ENCODE assay signal across 9 mouse cellular contexts in genomic region chr7:19791504-19791903, GRCm38 (mm10). TPM values are rescaled to one million over a fixed set of nuclear protein-coding genes. Genes with fewer than 3 reads are reported as not detected.
DNase-seq lines count a peak whose midpoint lies in the region; TF ChIP-seq lines count a peak whose summit lies in the region.
"Not testable (repeated sequence)": the region's sequence is repeated elsewhere in the genome, so short reads cannot be mapped to it uniquely, and the experiment has no call there.
"Had no signal": no experiment of that assay in that cellular context is flagged by ENCODE, and none has a peak within 500 bp of the region (broad histone marks: within the 10 kb centered on the region; RNA-seq: fewer than 3 reads in every experiment).

No protein-coding gene starts in this region.

- not testable (repeated sequence) for H3K9me3 ChIP-seq in CH12.LX (replicated peaks; ENCODE audit: low read length); MEL (replicated peaks; ENCODE audit: insufficient read depth, low read length)

- not testable (repeated sequence) for TF ChIP-seq POLR2A in CH12.LX (IDR thresholded peaks at IDR 0.05; ENCODE audit: low read depth, low read length); MEL (IDR thresholded peaks at IDR 0.05; ENCODE audit: control insufficient read depth in 1 of 2, insufficient read depth in 1 of 2, low read depth in 1 of 2, low read length in 2 of 2, poor library complexity in 1 of 2)

- H3K9ac ChIP-seq in CH12.LX (ENCODE audit: insufficient read depth, low read depth); MEL (ENCODE audit: control insufficient read depth, low read depth, low read length, poor library complexity, severe bottlenecking): not testable (repeated sequence)

- TF ChIP-seq CTCF in CH12.LX (conservative IDR thresholded peaks at IDR 0.05 in 1 of 2, IDR thresholded peaks at IDR 0.05 in 1 of 2; ENCODE audit: low read depth in 2 of 2, low read length in 2 of 2); MEL (IDR thresholded peaks at IDR 0.05 in 2 of 3, conservative IDR thresholded peaks at IDR 0.05 in 1 of 3; ENCODE audit: control insufficient read depth in 1 of 3, insufficient read depth in 1 of 3, low read depth in 2 of 3, low read length in 3 of 3, poor library complexity in 1 of 3, severe bottlenecking in 1 of 3): not testable (repeated sequence)

- H3K36me3 ChIP-seq in CH12.LX (replicated peaks in 1 of 2; ENCODE audit: control insufficient read depth in 1 of 2, insufficient read depth in 1 of 2, low read length in 1 of 2), result peaks cover 0 to 10% of the 10 kb centered on the region in 2 experiments
- not testable (repeated sequence) for H3K36me3 ChIP-seq in MEL (ENCODE audit: control insufficient read depth in 1 of 2, insufficient read depth in 2 of 2, low read length in 2 of 2)

- not testable (repeated sequence) for H3K4me3 ChIP-seq in CH12.LX (replicated peaks in 1 of 3; ENCODE audit: low read depth in 2 of 3, low read length in 2 of 3, poor library complexity in 1 of 3); MEL (ENCODE audit: control insufficient read depth in 1 of 2, insufficient read depth in 1 of 2, low read depth in 2 of 2, low read length in 2 of 2)

- dilution Hi-C loops in CH12.LX (cut with MboI; ENCODE audit: extremely low pct_ligation_motif_present, extremely low pct_unique_long_range_greater_than_20kb, low sequenced_read_pairs), result not testable (repeated sequence)

- in situ Hi-C loops in CH12.LX (cut with MboI; ENCODE audit: low pct_ligation_motif_present, low pct_unique_long_range_greater_than_20kb, low sequenced_read_pairs), result not testable (repeated sequence)

- not testable (repeated sequence) for H3K4me2 ChIP-seq in CH12.LX (ENCODE audit: insufficient read depth, low read depth, poor library complexity, severe bottlenecking)

- H3K27me3 ChIP-seq in CH12.LX (replicated peaks); MEL (ENCODE audit: control insufficient read depth in 1 of 2, insufficient read depth in 2 of 2, low read length in 2 of 2): not testable (repeated sequence)

- DNase-seq in CH12.LX (ENCODE audit: extremely low read depth); MEL (ENCODE audit: low read depth, low spot score): not testable (repeated sequence)

- not testable (repeated sequence) for H3K79me2 ChIP-seq in CH12.LX (replicated peaks; ENCODE audit: control insufficient read depth, extremely low read depth, insufficient read depth, poor library complexity, severe bottlenecking); MEL (ENCODE audit: control insufficient read depth, insufficient read depth, low read length, poor library complexity)

- peaks cover 16 to 54% of the 10 kb centered on the region in 2 experiments for H3K4me1 ChIP-seq in CH12.LX (ENCODE audit: control insufficient read depth in 1 of 2, insufficient read depth in 2 of 2)
- not testable (repeated sequence) for H3K4me1 ChIP-seq in MEL (ENCODE audit: control insufficient read depth in 1 of 2, insufficient read depth in 2 of 2, low read length in 2 of 2)

- H3K27ac ChIP-seq in CH12.LX (ENCODE audit: insufficient read depth, low read depth); MEL (ENCODE audit: control insufficient read depth, low read depth, low read length): not testable (repeated sequence)

- not testable (repeated sequence) for TF ChIP-seq EP300 in CH12.LX (IDR thresholded peaks at IDR 0.05; ENCODE audit: low read length); MEL (IDR thresholded peaks at IDR 0.05; ENCODE audit: low read depth in 1 of 2, low read length in 2 of 2)

- not testable (repeated sequence) for TF ChIP-seq RAD21 in CH12.LX (IDR thresholded peaks at IDR 0.05; ENCODE audit: low read depth, low read length); MEL (IDR thresholded peaks at IDR 0.05; ENCODE audit: low read depth, low read length)

TF ChIP-seq in CH12.LX, 34 proteins besides CTCF, POLR2A, EP300 and RAD21:
- TF ChIP-seq TBP (conservative IDR thresholded peaks at IDR 0.05; ENCODE audit: low read depth, low read length), result peak; percentile 67; the same call in 1 of the 2 replicates

TF ChIP-seq in MEL, 35 proteins besides CTCF, POLR2A, EP300 and RAD21:
- TF ChIP-seq TBP (IDR thresholded peaks at IDR 0.05; ENCODE audit: low read depth, low read length), result peak; percentile 80

RNA-seq across cellular contexts. Expression of gene Cblc, which starts 5.1 kb away (rescaled TPM):
- total RNA-seq in CH12.LX (2012; rRNA removed) (30.8 and 38.9 TPM in 2 replicates), CH12.LX (2014; rRNA removed) (6.4 and 7.2 TPM in 2 replicates), MEL (2012; rRNA removed) (not detected in 2 replicates)
- polyA plus RNA-seq in CH12.LX (2012; ENCODE audit: insufficient read length, low read depth) (12.7 and 13.4 TPM in 2 replicates), MEL (2012; ENCODE audit: insufficient read depth in 1 of 2, insufficient read length in 2 of 2, low read depth in 1 of 2, low replicate concordance in 2 of 2, missing spikeins in 1 of 2) (not detected)
- total RNA-seq: adrenal gland, adult 2 months; adrenal gland, postnatal 36 days; G1E had no signal
- polyA plus RNA-seq: activated CD4-positive, CD25-positive, alpha-beta regulatory T cell, adult 4 months; adrenal gland, adult 2 months; C2C12; CD4-positive, CD25-positive, alpha-beta regulatory T cell, adult 4 months; cerebellum, adult 2 months; G1E had no signal

RNA-seq across cellular contexts. Expression of gene Bcam, which starts 20.7 kb away (rescaled TPM):
- total RNA-seq in CH12.LX (2012; rRNA removed) (8.2 and 10.9 TPM in 2 replicates), CH12.LX (2014; rRNA removed) (2.4 and 3.0 TPM in 2 replicates), MEL (2012; rRNA removed) (2.6 and 3.2 TPM in 2 replicates)
- polyA plus RNA-seq in CH12.LX (2012; ENCODE audit: insufficient read length, low read depth) (4.8 and 5.3 TPM in 2 replicates), MEL (2012; ENCODE audit: insufficient read depth in 1 of 2, insufficient read length in 2 of 2, low read depth in 1 of 2, low replicate concordance in 2 of 2, missing spikeins in 1 of 2) (1 to 10 TPM in 1 of 2 experiments, not detected in 1; 8.1 TPM)
- polyA plus RNA-seq: G1E had no signal

RNA-seq across cellular contexts. Expression of gene Bcl3, which starts 31.1 kb away (rescaled TPM):
- total RNA-seq in CH12.LX (2012; rRNA removed), result 15.8 and 18.8 TPM in 2 replicates
- 3.2 and 3.8 TPM in 2 replicates for total RNA-seq in CH12.LX (2014; rRNA removed)
- 17.9 and 25.2 TPM in 2 replicates for polyA plus RNA-seq in CH12.LX (2012; ENCODE audit: insufficient read length, low read depth)
- 1.7 and 2.7 TPM in 2 replicates for total RNA-seq in MEL (2012; rRNA removed)
- polyA plus RNA-seq in MEL (2012; ENCODE audit: insufficient read depth in 1 of 2, insufficient read length in 2 of 2, low read depth in 1 of 2, low replicate concordance in 2 of 2, missing spikeins in 1 of 2), result 1 to 10 TPM in 1 of 2 experiments, not detected in 1; 6.7 TPM

RNA-seq across cellular contexts. Expression of gene Nectin2, which starts 41.2 kb away (rescaled TPM):
- total RNA-seq in CH12.LX (2012; rRNA removed) (9.1 and 14.1 TPM in 2 replicates), CH12.LX (2014; rRNA removed) (3.0 and 3.4 TPM in 2 replicates), MEL (2012; rRNA removed) (6.9 TPM in 2 replicates)
- polyA plus RNA-seq in CH12.LX (2012; ENCODE audit: insufficient read length, low read depth) (6.3 and 6.5 TPM in 2 replicates), MEL (2012; ENCODE audit: insufficient read depth in 1 of 2, insufficient read length in 2 of 2, low read depth in 1 of 2, low replicate concordance in 2 of 2, missing spikeins in 1 of 2) (10 to 100 TPM in 1 of 2 experiments, not detected in 1; 25.6 TPM)
